Mouse (Mus musculus): Measurements from ENCODE around the gene Ggt6. TPM values are rescaled to one million over a fixed set of nuclear protein-coding genes. Genes with fewer than 3 reads are reported as not detected.
A peak's percentile ranks its signal among the peaks of the same experiment; 100 is the strongest.

Gene Ggt6
- total RNA-seq, 2 experiments from 2014 or later, result 0.18 to 0.38 TPM

DNA sequence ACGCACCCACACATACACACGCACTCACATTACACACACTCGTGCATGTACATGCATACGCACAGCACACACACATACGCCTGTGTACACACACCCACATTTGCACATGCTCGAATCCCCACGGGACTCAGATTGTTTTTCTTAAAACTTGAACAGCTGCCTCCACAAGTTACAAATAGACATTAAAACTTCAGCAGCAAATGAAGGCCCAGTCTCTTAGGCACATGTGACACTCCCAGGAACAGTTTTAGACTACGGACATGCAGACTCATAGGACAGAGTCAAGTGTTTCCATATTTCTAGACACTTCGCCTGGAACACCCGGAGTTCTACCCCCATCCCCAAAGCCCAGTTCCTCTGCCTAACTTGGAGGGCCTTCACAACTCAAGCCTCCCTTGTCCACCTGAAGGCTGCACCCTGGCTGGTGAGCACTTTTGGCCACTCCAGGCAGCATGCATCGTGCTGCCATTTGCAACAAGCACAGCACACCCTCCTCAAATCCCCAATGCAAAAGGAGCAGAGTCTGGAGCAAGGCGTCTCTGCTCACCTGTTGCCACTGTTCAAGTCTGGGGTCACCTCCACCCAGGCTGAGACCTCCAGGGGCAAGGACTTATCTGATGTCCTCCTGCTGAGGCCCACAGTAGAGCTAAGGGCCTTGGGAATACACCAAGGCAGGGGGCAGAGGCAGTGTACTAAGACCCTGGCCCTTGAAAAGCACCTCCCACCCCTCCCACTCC is 25.5 kb upstream of the Ggt6 start:
- no peak for DNase-seq
- intact Hi-C loops (cut with DNase I; ENCODE audit: low total_unique reads), result loop anchor here (5.0 kb wide), 1 partner anchor 53 kb away; no protein-coding TSS in a partner anchor

- no peak for DNase-seq
- intact Hi-C loops (cut with DNase I; ENCODE audit: low total_unique reads), result loop anchor here (5.0 kb wide), 1 partner anchor 53 kb away; no protein-coding TSS in a partner anchor
Observed at GRCm38 (mm10) chr11:72410521-72411092, 24.7 kb upstream of the Ggt6 start.

GRCm38 (mm10) chr11:72411093-72411921 is 24.0 kb upstream of the Ggt6 start, which contains the start of gene Smtnl2:
TSS of gene Smtnl2 (minus strand) at chr11:72411713.
- DNase-seq, result peak; percentile 95
- intact Hi-C loops (cut with DNase I; ENCODE audit: low total_unique reads), result loop anchor here (5.0 kb wide), 1 partner anchor 54 kb away; no protein-coding TSS in a partner anchor

DNA sequence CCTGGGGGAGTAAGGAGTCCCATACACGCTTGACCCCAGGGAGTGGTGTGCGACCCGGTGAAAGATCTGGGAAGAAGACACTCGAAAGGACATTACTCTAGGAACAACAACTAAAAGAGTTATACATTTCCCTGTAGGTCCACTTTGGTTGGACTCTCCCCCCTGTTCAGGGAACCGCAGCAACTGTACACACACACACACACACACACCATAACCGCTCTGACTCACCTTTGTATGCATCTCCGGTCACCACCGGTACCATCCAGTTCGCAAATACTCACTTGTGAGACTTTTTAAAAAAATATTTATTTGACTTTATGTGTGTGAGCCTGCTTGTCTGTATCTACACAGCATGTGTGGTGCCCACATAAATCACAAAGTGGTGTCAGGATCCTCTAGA is 23.4 kb upstream of the Ggt6 start:
- intact Hi-C loops (cut with DNase I; ENCODE audit: low total_unique reads), result loop anchor here (5.0 kb wide), 1 partner anchor 55 kb away; no protein-coding TSS in a partner anchor
- DNase-seq, result no peak

- no peak for DNase-seq
- intact Hi-C loops (cut with DNase I; ENCODE audit: low total_unique reads), result loop anchor here (5.0 kb wide), 1 partner anchor 56 kb away; no protein-coding TSS in a partner anchor
Observed at GRCm38 (mm10) chr11:72413016-72413415, 22.3 kb upstream of the Ggt6 start.

GRCm38 (mm10) chr11:72413601-72414190 is 21.6 kb upstream of the Ggt6 start:
- no peak for DNase-seq
- intact Hi-C loops (cut with DNase I; ENCODE audit: low total_unique reads), result loop anchor here (5.0 kb wide), 1 partner anchor 56 kb away; no protein-coding TSS in a partner anchor

GRCm38 (mm10) chr11:72415155-72415554 is 20.2 kb upstream of the Ggt6 start:
- intact Hi-C loops (cut with DNase I; ENCODE audit: low total_unique reads), result loop anchor here (5.0 kb wide), 1 partner anchor 38 kb away; no protein-coding TSS in a partner anchor
- no peak for DNase-seq

DNA sequence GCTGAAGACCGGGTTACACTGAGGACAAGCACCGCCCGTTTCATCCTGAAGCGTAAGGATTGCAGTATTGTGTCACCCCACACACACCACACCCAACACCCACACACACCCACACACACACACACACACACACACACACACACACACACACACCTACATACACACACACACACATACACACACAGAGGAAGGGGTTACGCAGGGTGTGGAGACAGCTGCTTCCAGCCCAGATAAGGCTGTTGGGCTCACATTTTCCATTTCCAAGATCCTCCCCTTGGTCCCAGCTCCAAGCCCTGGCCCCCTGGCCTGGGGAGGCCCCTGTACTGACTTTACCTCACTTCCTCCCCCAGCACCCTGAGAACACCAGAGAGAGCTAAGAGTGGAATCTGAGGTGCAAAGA is 18.7 kb upstream of the Ggt6 start:
- intact Hi-C loops (cut with DNase I; ENCODE audit: low total_unique reads), result loop anchor here (5.0 kb wide), 1 partner anchor 39 kb away; no protein-coding TSS in a partner anchor
- DNase-seq, result no peak

GRCm38 (mm10) chr11:72417376-72417775 is 17.9 kb upstream of the Ggt6 start:
- peak; percentile 74 for DNase-seq
- intact Hi-C loops (cut with DNase I; ENCODE audit: low total_unique reads), result loop anchor here (5.0 kb wide), 1 partner anchor 40 kb away; no protein-coding TSS in a partner anchor

GRCm38 (mm10) chr11:72418227-72418626 is 17.1 kb upstream of the Ggt6 start:
- DNase-seq, result peak; percentile 65

DNA sequence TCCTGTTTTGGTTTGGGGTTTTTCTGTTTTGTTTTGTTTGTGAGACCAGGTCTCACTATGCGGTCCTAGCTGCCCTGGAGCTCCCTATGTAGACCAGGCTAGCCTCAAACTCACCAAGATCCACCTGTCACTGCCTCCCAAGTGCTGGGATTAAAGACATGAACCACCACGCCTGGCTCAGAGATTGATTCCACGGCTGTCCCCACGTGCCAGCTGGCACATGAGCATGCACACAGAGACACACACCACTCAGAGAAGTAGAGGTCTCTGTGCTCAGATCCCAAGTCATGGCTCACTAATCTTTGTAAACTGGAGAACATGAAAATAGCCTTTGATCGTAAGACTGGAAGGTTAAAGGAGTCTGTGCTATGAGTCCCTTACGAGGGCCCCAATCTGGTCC is 16.3 kb upstream of the Ggt6 start:
- DNase-seq, result no peak
- intact Hi-C loops (cut with DNase I; ENCODE audit: low total_unique reads), result loop anchor here (5.0 kb wide), 1 partner anchor 42 kb away; no protein-coding TSS in a partner anchor

More at GRCm38 (mm10) chr11:72418227-72418626, 17.1 kb upstream of the Ggt6 start:
- intact Hi-C loops (cut with DNase I; ENCODE audit: low total_unique reads), result loop anchor here (5.0 kb wide), 1 partner anchor 41 kb away; no protein-coding TSS in a partner anchor

DNA sequence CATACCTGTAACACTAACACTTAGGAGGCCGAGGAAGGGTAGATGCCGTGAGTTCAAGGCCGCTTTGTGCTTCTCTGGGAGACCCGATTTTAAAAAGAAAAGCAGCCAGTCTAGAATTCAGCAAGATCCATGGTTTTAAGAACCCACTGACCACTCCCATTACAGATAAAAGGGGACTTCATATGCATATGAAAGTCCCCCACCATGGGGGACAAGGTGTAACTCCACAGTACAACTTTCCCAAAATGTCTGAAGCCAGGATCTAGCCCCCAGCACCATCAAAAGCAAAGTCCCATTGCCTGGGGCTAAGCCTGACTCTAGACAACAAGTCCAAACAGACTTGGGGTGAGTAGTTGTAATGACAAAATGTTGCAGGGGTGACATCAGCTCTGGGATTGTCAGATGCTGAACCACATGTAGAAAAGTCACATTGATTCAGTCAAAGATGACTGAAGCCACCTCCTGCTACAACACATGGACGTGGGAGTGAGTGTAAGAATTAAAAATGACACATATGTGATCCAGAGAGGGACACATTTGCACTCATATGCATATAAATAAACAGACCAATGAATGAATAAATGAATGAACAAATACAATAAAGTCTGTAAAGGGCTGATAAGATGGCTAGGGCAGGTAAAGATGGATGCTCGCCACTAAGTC is 14.7 kb upstream of the Ggt6 start:
- intact Hi-C loops (cut with DNase I; ENCODE audit: low total_unique reads), result no loop called here
- no peak for DNase-seq

GRCm38 (mm10) chr11:72421518-72422278 is 13.6 kb upstream of the Ggt6 start:
- DNase-seq, result no peak
- intact Hi-C loops (cut with DNase I; ENCODE audit: low total_unique reads), result no loop called here

GRCm38 (mm10) chr11:72423686-72424085 is 11.6 kb upstream of the Ggt6 start:
- no peak for DNase-seq

GRCm38 (mm10) chr11:72425201-72425600 is 10.1 kb upstream of the Ggt6 start:
- DNase-seq, result no peak
- intact Hi-C loops (cut with DNase I; ENCODE audit: low total_unique reads), result loop anchor here (5.0 kb wide), 1 partner anchor 68 kb away; no protein-coding TSS in a partner anchor

More at GRCm38 (mm10) chr11:72423686-72424085, 11.6 kb upstream of the Ggt6 start:
- intact Hi-C loops (cut with DNase I; ENCODE audit: low total_unique reads), result no loop called here

- no peak for DNase-seq
- intact Hi-C loops (cut with DNase I; ENCODE audit: low total_unique reads), result loop anchor here (5.0 kb wide), 1 partner anchor 70 kb away; no protein-coding TSS in a partner anchor
Observed at GRCm38 (mm10) chr11:72426884-72427283, 8.4 kb upstream of the Ggt6 start.

DNA sequence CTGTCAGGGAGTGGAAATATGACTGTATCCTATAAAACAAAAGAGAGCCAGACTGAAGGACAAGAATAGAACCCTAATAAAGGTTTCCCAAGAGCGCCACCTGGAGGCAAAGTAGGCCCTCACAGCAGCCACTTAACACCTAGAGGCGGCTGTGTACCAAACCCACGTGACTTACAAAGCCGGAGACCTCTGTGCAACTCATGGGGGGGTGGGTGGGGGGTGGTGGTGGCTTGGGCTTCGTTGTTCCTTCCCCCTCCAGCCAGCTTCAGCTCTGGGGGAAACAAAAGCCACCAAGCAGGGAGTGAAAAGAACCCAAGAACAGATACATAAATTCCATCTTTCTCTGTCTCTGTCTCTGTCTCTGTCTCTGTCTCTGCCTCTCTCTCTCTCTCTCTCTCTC is 6.6 kb upstream of the Ggt6 start:
- DNase-seq, result peak; percentile 85

GRCm38 (mm10) chr11:72429288-72429690 is 6.0 kb upstream of the Ggt6 start:
- peak; percentile 72 for DNase-seq
- intact Hi-C loops (cut with DNase I; ENCODE audit: low total_unique reads), result loop anchor here (5.0 kb wide), 1 partner anchor 72 kb away; no protein-coding TSS in a partner anchor

More for the DNA sequence above, 6.6 kb upstream of the Ggt6 start:
- intact Hi-C loops (cut with DNase I; ENCODE audit: low total_unique reads), result loop anchor here (5.0 kb wide), 1 partner anchor 71 kb away; no protein-coding TSS in a partner anchor
